Mouse (Mus musculus) frontal cortex, adult (tissue): ENCODE measurements around the gene Lefty1.
"Not testable (repeated sequence)": the region's sequence is repeated elsewhere in the genome, so short reads cannot be mapped to it uniquely, and the experiment has no call there.

ENCODE experiments used
- ATAC-seq: cut with Nextera tagmentation; 2 replicates; pipeline ENCODE4 v1.9.2; 2017; ENCODE audit warnings: mild to moderate bottlenecking, moderate library complexity, mixed read lengths; ENCODE audit not compliant: low TSS enrichment

The Lefty1 gene

GRCm38 (mm10) chr1:180952808-180953207 is 18.0 kb downstream of the Lefty1 start:
- no peak; the same call in 1 of the 2 replicates for ATAC-seq

GRCm38 (mm10) chr1:180956401-180956800 is 21.6 kb downstream of the Lefty1 start:
- no peak for ATAC-seq

- ATAC-seq = no peak
These were observed 22.2 kb downstream of the Lefty1 start for GRCm38 (mm10) chr1:180956973-180957381.

- ATAC-seq = no peak
These were observed 23.2 kb downstream of the Lefty1 start for GRCm38 (mm10) chr1:180957989-180958388.

- ATAC-seq = no peak
These were observed 24.0 kb downstream of the Lefty1 start for GRCm38 (mm10) chr1:180958797-180959196.

- ATAC-seq = no peak
These were observed 31.0 kb downstream of the Lefty1 start for GRCm38 (mm10) chr1:180965786-180966185.

- ATAC-seq = peak; percentile 76
These were observed 31.7 kb downstream of the Lefty1 start for GRCm38 (mm10) chr1:180966542-180966941.

GRCm38 (mm10) chr1:180967261-180967660 is 32.4 kb downstream of the Lefty1 start:
- ATAC-seq = no peak

- ATAC-seq = peak; percentile 41; the same call in 1 of the 2 replicates
These were observed 38.1 kb downstream of the Lefty1 start for GRCm38 (mm10) chr1:180972941-180973340.

GRCm38 (mm10) chr1:180974126-180974746 is 39.4 kb downstream of the Lefty1 start:
- ATAC-seq = peak; percentile 69

- no peak for ATAC-seq
These were observed 41.4 kb downstream of the Lefty1 start for GRCm38 (mm10) chr1:180976110-180976679.

- ATAC-seq = no peak
These were observed 44.8 kb downstream of the Lefty1 start for GRCm38 (mm10) chr1:180979484-180980251.

- peak; percentile 44; the same call in 1 of the 2 replicates for ATAC-seq
These were observed 45.6 kb downstream of the Lefty1 start for GRCm38 (mm10) chr1:180980464-180980863.

GRCm38 (mm10) chr1:180981298-180982046 is 46.6 kb downstream of the Lefty1 start:
- ATAC-seq = not testable (repeated sequence)

GRCm38 (mm10) chr1:180986701-180987100 is 51.9 kb downstream of the Lefty1 start:
- ATAC-seq = no peak

- ATAC-seq = peak; percentile 95
These were observed 52.9 kb downstream of the Lefty1 start for GRCm38 (mm10) chr1:180987759-180988158.
